Mouse (Mus musculus): ENCODE data around the gene Gm12248. TPM values are rescaled to one million over a fixed set of nuclear protein-coding genes. Genes with fewer than 3 reads are reported as not detected.

Gene Gm12248
- polyA plus RNA-seq, 1 experiment from 2014 or later: not detected

DNA sequence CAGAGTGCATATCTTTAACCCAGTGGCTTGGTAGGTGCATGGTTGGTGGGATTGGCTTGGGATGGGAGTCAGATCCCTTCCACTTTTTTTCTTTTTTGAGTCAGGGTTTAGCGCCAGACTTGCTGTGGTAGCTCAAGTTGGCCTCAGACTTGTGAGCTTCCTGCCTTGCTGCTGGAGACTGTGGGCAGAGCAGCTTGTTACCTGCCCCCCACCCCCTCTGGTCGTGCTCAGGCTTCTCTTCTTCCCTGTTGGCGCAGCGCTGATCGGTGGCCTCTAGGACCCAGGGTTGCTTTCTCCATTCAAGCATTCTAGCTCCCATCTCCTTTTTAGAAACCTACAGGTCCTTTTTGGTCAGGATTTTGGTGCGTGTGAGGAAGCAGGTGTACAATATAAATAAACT is 61.8 kb downstream of the Gm12248 start:
- no peaks in the 10 kb centered on the region for H3K9me3 ChIP-seq (ENCODE audit: control insufficient read depth, low read length)
- H3K9ac ChIP-seq (ENCODE audit: low read depth, low read length): no peak overlapping the region
- no peaks in the 10 kb centered on the region for H3K36me3 ChIP-seq (ENCODE audit: control insufficient read depth, insufficient read depth, low read length)
- no peak overlapping the region for H3K4me2 ChIP-seq (replicated peaks; ENCODE audit: low read depth, low read length)
- H3K4me3 ChIP-seq (ENCODE audit: low read length): no peak overlapping the region
- H3K27ac ChIP-seq (ENCODE audit: low read depth, low read length): no peak overlapping the region
- peaks cover 19% of the 10 kb centered on the region; the same call in 1 of the 2 replicates for H3K4me1 ChIP-seq (ENCODE audit: control insufficient read depth, insufficient read depth, low read length)
- H3K27me3 ChIP-seq (ENCODE audit: control insufficient read depth, insufficient read depth, low read length): no peaks in the 10 kb centered on the region
- WGBS: 70% methylated on average over 6 of the region's 6 CpGs
- ATAC-seq (ENCODE audit: low FRiP score, low TSS enrichment): no peak

DNA sequence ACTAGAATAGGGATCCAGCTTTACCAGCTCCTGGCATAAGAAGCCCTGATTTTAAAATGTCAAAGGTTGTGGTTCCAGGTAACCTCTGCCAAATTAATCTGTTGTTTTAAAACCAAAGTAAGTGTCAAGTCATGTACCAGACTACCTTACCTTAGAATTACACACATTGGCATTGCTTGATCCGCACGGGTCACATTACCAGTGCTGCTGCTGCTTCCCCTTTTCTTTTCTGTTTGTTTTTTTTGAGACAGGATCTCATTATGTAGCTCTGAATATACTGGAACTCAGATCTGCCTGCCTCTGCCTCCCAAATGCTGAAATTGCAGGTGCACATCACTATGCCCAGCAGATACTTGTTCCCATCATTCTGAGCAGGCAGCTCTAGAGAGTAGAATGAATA is 63.1 kb downstream of the Gm12248 start:
- no peak for ATAC-seq (ENCODE audit: low FRiP score, low TSS enrichment)
- no peak overlapping the region for H3K4me2 ChIP-seq (replicated peaks; ENCODE audit: low read depth, low read length)
- H3K36me3 ChIP-seq (ENCODE audit: control insufficient read depth, insufficient read depth, low read length): no peaks in the 10 kb centered on the region
- no peak overlapping the region for H3K4me3 ChIP-seq (ENCODE audit: low read length)
- H3K27me3 ChIP-seq (ENCODE audit: control insufficient read depth, insufficient read depth, low read length): no peaks in the 10 kb centered on the region
- no peak overlapping the region for H3K9ac ChIP-seq (ENCODE audit: low read depth, low read length)
- no peak overlapping the region for H3K27ac ChIP-seq (ENCODE audit: low read depth, low read length)
- peaks cover 16% of the 10 kb centered on the region; the same call in 1 of the 2 replicates for H3K4me1 ChIP-seq (ENCODE audit: control insufficient read depth, insufficient read depth, low read length)
- no peaks in the 10 kb centered on the region for H3K9me3 ChIP-seq (ENCODE audit: control insufficient read depth, low read length)
- 74% methylated on average over 2 of the region's 2 CpGs for WGBS

DNA sequence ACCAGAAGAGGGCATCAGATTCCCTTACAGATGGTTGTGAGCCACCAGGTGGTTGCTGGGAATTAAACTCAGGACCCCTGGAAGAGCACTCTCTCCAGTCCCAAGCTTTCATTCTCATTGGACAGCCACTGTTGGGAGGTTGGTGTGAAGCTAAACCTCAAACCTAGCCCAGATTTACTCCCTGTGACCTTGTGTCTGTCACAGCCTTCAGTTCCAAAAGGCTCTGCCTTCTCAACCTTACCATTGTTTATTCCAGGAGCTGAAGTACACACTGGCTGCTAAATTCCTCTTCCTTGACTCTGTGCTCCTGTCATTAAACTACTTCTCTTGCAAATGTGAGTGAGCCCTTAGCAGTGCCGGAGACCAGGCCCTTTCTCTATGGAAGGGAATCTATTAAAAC is 64.0 kb downstream of the Gm12248 start:
- Histone ChIP-seq H3K27me3 (ENCODE audit: control insufficient read depth, insufficient read depth, low read length) (no peaks in the 10 kb centered on the region), H3K36me3 (ENCODE audit: control insufficient read depth, insufficient read depth, low read length) (no peaks in the 10 kb centered on the region), H3K9ac (ENCODE audit: low read depth, low read length) (no peak overlapping the region), H3K4me2 (replicated peaks; ENCODE audit: low read depth, low read length) (no peak overlapping the region), H3K9me3 (ENCODE audit: control insufficient read depth, low read length) (no peaks in the 10 kb centered on the region), H3K4me1 (ENCODE audit: control insufficient read depth, insufficient read depth, low read length) (peaks cover 14% of the 10 kb centered on the region; the same call in 1 of the 2 replicates), H3K4me3 (ENCODE audit: low read length) (no peak overlapping the region), H3K27ac (ENCODE audit: low read depth, low read length) (no peak overlapping the region)
- no peak for ATAC-seq (ENCODE audit: low FRiP score, low TSS enrichment)
- WGBS: 72% methylated on average over 1 of the region's 1 CpGs

DNA sequence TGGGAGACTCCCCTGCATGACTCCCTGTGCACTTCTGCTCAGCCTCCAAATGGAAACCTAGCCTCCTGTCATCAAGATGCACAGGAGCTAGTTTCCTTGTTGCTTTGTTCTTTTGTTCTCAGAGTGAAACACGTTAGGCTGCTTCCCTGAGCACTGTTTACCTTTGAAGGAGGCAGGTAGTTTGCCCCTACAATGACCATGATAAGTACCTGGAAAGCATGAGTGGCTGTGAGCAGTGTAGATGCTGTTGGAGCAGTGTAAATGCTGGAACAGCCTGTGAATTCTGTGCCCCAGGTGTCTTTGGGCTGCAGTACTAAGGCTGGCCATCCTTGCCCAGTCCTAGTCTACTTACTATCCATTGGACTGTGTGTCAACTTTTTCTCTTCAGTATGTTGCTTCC is 66.1 kb downstream of the Gm12248 start:
- ATAC-seq (ENCODE audit: low FRiP score, low TSS enrichment): no peak
- H3K4me1 ChIP-seq (ENCODE audit: control insufficient read depth, insufficient read depth, low read length): peaks cover 3% of the 10 kb centered on the region; the same call in 1 of the 2 replicates
- no peak overlapping the region for H3K4me3 ChIP-seq (ENCODE audit: low read length)
- WGBS: 67% methylated on average over 1 of the region's 1 CpGs
- no peak overlapping the region for H3K27ac ChIP-seq (ENCODE audit: low read depth, low read length)
- no peaks in the 10 kb centered on the region for H3K36me3 ChIP-seq (ENCODE audit: control insufficient read depth, insufficient read depth, low read length)
- H3K4me2 ChIP-seq (replicated peaks; ENCODE audit: low read depth, low read length): no peak overlapping the region
- H3K9ac ChIP-seq (ENCODE audit: low read depth, low read length): no peak overlapping the region
- H3K27me3 ChIP-seq (ENCODE audit: control insufficient read depth, insufficient read depth, low read length): no peaks in the 10 kb centered on the region
- no peaks in the 10 kb centered on the region for H3K9me3 ChIP-seq (ENCODE audit: control insufficient read depth, low read length)

DNA sequence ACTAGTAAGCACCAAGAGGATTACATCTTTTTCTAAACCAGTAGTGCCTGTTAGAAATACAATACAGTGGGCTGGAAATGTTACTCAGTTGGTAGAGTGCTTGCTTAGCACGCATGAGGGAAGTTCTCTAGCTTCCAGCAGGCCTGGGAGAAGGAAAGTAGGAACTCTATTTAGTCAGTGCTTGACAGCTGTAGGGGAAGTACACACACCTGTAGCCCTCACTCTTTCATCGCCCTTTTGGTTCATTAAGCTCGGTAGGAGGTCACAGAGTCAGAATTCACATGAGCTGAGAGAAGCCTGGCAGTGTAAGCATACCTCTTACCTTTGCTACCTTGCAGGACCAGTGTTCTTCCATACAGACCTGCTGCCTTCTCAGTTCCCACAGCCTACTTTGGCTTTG is 66.6 kb downstream of the Gm12248 start:
- WGBS: 50% methylated on average over 3 of the region's 3 CpGs
- Histone ChIP-seq H3K27ac (ENCODE audit: low read depth, low read length) (no peak overlapping the region), H3K9me3 (ENCODE audit: control insufficient read depth, low read length) (no peaks in the 10 kb centered on the region), H3K9ac (ENCODE audit: low read depth, low read length) (no peak overlapping the region), H3K27me3 (ENCODE audit: control insufficient read depth, insufficient read depth, low read length) (no peaks in the 10 kb centered on the region), H3K4me2 (replicated peaks; ENCODE audit: low read depth, low read length) (no peak overlapping the region), H3K36me3 (ENCODE audit: control insufficient read depth, insufficient read depth, low read length) (no peaks in the 10 kb centered on the region), H3K4me3 (ENCODE audit: low read length) (no peak overlapping the region), H3K4me1 (ENCODE audit: control insufficient read depth, insufficient read depth, low read length) (peaks cover 8% of the 10 kb centered on the region; the same call in 1 of the 2 replicates)
- ATAC-seq (ENCODE audit: low FRiP score, low TSS enrichment): no peak

DNA sequence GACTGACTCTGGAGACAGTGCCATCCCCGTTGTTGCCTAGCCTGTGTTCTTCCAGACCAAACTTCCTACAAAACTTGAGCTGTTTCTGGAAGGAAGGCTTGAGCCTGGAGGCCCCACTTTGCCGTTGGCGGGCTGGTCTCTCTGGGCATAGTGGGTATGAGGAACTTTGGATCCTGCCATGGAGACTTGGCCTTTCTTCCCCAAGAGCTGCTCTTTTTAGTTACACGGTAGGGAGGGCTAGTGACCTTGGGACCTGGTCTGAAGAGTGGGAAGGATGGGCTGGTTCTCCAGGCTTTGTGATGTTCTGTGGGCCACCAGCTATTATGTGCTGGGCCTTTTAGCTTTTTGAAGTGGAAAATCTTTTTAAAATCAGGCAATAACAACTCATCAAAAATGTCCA is 67.1 kb downstream of the Gm12248 start:
- ATAC-seq (ENCODE audit: low FRiP score, low TSS enrichment): no peak
- H3K4me1 ChIP-seq (ENCODE audit: control insufficient read depth, insufficient read depth, low read length): peaks cover 8% of the 10 kb centered on the region; the same call in 1 of the 2 replicates
- H3K27me3 ChIP-seq (ENCODE audit: control insufficient read depth, insufficient read depth, low read length): no peaks in the 10 kb centered on the region
- no peak overlapping the region for H3K9ac ChIP-seq (ENCODE audit: low read depth, low read length)
- no peak overlapping the region for H3K27ac ChIP-seq (ENCODE audit: low read depth, low read length)
- H3K9me3 ChIP-seq (ENCODE audit: control insufficient read depth, low read length): no peaks in the 10 kb centered on the region
- no peak overlapping the region for H3K4me2 ChIP-seq (replicated peaks; ENCODE audit: low read depth, low read length)
- no peaks in the 10 kb centered on the region for H3K36me3 ChIP-seq (ENCODE audit: control insufficient read depth, insufficient read depth, low read length)
- H3K4me3 ChIP-seq (ENCODE audit: low read length): no peak overlapping the region
- 85% methylated on average over 4 of the region's 4 CpGs for WGBS

DNA sequence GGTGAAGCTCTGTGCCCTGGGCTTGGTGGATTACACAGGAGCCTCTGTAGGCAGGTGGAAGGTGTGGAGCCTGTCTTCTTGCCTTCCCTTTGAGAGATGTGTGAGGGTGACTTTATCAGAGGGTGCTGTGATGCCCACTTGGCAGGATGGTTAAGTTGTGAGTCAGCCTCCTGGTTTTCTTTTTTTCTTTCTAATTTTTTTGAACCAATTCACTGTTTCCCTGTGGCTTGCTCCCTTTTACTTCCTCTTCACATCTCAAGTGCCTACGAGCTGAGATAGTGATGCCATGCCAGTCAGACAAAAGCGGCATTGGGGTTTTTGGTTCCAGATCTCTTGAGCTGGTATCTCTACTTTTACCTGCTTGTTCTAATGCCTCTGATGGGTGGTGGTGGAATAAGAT is 68.3 kb downstream of the Gm12248 start:
- no peaks in the 10 kb centered on the region for H3K36me3 ChIP-seq (ENCODE audit: control insufficient read depth, insufficient read depth, low read length)
- no peak overlapping the region for H3K4me2 ChIP-seq (replicated peaks; ENCODE audit: low read depth, low read length)
- H3K4me3 ChIP-seq (ENCODE audit: low read length): no peak overlapping the region
- no peaks in the 10 kb centered on the region for H3K9me3 ChIP-seq (ENCODE audit: control insufficient read depth, low read length)
- whole genome bisulfite sequencing: 92% methylated on average over 2 of the region's 2 CpGs
- no peak overlapping the region for H3K9ac ChIP-seq (ENCODE audit: low read depth, low read length)
- no peaks in the 10 kb centered on the region for H3K27me3 ChIP-seq (ENCODE audit: control insufficient read depth, insufficient read depth, low read length)
- peaks cover 16% of the 10 kb centered on the region; the same call in 1 of the 2 replicates for H3K4me1 ChIP-seq (ENCODE audit: control insufficient read depth, insufficient read depth, low read length)
- ATAC-seq (ENCODE audit: low FRiP score, low TSS enrichment): no peak
- no peak overlapping the region for H3K27ac ChIP-seq (ENCODE audit: low read depth, low read length)

DNA sequence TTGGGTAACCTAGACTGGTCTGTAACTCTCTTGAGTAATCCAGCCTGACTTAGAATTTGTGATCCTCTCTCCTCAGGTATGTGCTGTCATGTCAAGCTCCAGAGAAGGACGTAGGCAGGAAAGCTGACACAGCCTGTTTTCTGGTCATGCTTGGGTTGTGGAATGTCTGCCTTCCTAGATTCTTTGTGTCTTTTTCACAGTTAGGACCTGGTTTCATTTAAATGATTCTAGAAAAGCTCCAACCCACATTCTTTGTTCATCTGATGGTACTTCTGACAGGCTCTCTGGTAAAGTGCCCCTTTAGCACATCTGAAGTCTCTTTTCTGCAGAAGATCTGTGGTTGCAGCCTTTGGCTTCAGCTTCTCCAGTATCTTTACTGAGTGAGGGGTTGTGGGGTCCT is 68.7 kb downstream of the Gm12248 start:
- H3K27me3 ChIP-seq (ENCODE audit: control insufficient read depth, insufficient read depth, low read length): no peaks in the 10 kb centered on the region
- H3K9ac ChIP-seq (ENCODE audit: low read depth, low read length): no peak overlapping the region
- peaks cover 16% of the 10 kb centered on the region; the same call in 1 of the 2 replicates for H3K4me1 ChIP-seq (ENCODE audit: control insufficient read depth, insufficient read depth, low read length)
- no peak overlapping the region for H3K4me3 ChIP-seq (ENCODE audit: low read length)
- H3K9me3 ChIP-seq (ENCODE audit: control insufficient read depth, low read length): no peaks in the 10 kb centered on the region
- 33% methylated on average over 1 of the region's 1 CpGs for WGBS
- no peak overlapping the region for H3K27ac ChIP-seq (ENCODE audit: low read depth, low read length)
- no peak overlapping the region for H3K4me2 ChIP-seq (replicated peaks; ENCODE audit: low read depth, low read length)
- ATAC-seq (ENCODE audit: low FRiP score, low TSS enrichment): no peak
- no peaks in the 10 kb centered on the region for H3K36me3 ChIP-seq (ENCODE audit: control insufficient read depth, insufficient read depth, low read length)

DNA sequence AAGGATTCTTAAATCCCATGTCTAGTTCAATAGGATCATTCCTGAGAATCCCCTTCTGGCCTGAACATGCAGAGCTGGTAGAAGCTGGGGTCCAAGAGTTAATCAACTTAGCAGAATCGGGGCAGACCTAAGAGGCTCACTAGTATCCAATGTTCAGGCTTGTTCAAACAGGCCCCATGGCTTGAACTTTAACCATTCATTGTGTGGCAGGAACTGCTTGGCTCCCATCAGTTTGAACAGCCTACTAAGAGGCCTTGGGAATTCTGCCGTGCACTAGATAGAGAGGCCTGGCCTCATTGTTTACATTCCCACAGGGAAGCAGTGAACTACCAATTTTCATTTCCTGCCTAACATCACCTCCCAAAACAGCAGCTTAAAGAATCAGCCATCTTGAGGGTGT is 71.3 kb downstream of the Gm12248 start:
- no peaks in the 10 kb centered on the region for H3K27me3 ChIP-seq (ENCODE audit: control insufficient read depth, insufficient read depth, low read length)
- no peak overlapping the region for H3K9ac ChIP-seq (ENCODE audit: low read depth, low read length)
- no peaks in the 10 kb centered on the region for H3K36me3 ChIP-seq (ENCODE audit: control insufficient read depth, insufficient read depth, low read length)
- H3K4me1 ChIP-seq (ENCODE audit: control insufficient read depth, insufficient read depth, low read length): peaks cover 30% of the 10 kb centered on the region
- H3K27ac ChIP-seq (ENCODE audit: low read depth, low read length): no peak overlapping the region
- no peak for ATAC-seq (ENCODE audit: low FRiP score, low TSS enrichment)
- no peak overlapping the region for H3K4me2 ChIP-seq (replicated peaks; ENCODE audit: low read depth, low read length)
- no peak overlapping the region for H3K4me3 ChIP-seq (ENCODE audit: low read length)
- H3K9me3 ChIP-seq (ENCODE audit: control insufficient read depth, low read length): no peaks in the 10 kb centered on the region
- WGBS: 44% methylated on average over 2 of the region's 2 CpGs

Measured in kidney, embryonic 14.5 days (tissue).